Mouse (Mus musculus) embryonic stem cell, embryonic (primary cell): ENCODE measurements at regions not wholly inside any gene's neighbourhood (a gene's known extent, or its start where the extent isn't known, plus 50 kb on each side); places are given as distances from the start of the nearest gene placed in this dataset.

Experiments
- CTCF ChIA-PET, 4 experiments: fragments of 300-600 bp in 2 of 4; fragments of 350-600 bp in 2 of 4; sonication (Branson Sonifier 250); formaldehyde crosslinking; loops; one replicate each; lab custom pipeline; 2022; ENCODE audit warnings: inconsistent platforms in 2 of 4; lab: Charles Lee
- POLR2A ChIA-PET, 4 experiments: fragments of 300-600 bp in 2 of 4; fragments of 350-600 bp in 2 of 4; sonication (Branson Sonifier 250); formaldehyde crosslinking; loops; one replicate each; lab custom pipeline; 2022; ENCODE audit warnings: antibody characterized with exemption in 4 of 4, inconsistent platforms in 1 of 4; lab: Charles Lee

GRCm38 (mm10) chr11:110702119-110702518 lies 265.7 kb upstream of the Kcnj16 start:
- ChIA-PET POLR2A (no interaction called here), CTCF (no interaction called here)

GRCm38 (mm10) chr11:110703511-110703910 lies 264.3 kb upstream of the Kcnj16 start:
- ChIA-PET CTCF (no interaction called here), POLR2A (no interaction called here)

DNA sequence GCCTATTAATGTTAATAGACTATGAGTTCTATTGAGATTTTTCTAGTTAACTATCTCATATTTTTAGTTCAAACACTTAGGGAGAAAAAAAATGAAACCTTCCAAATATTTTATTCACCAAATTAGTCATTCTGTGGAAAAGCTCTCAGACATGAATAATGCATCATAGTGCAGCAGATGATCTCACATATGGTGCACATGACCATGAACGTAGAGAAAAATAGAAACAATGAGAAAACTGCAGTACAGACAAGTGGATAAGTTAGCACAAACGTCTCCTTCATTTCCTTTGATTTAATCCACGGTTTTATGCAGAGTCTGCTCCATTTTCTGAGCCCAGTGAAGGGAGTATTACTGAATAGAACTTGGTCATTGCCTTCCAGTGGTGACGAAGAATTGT lies 260.5 kb upstream of the Kcnj16 start:
- CTCF ChIA-PET = no interaction called here
- POLR2A ChIA-PET = no interaction called here

GRCm38 (mm10) chr11:110715300-110715699 lies 252.5 kb upstream of the Kcnj16 start:
- POLR2A ChIA-PET = no interaction called here

GRCm38 (mm10) chr11:110716369-110716768 lies 251.5 kb upstream of the Kcnj16 start:
- CTCF ChIA-PET = no interaction called here
- POLR2A ChIA-PET = no interaction called here

More at GRCm38 (mm10) chr11:110715300-110715699, 252.5 kb upstream of the Kcnj16 start:
- CTCF ChIA-PET = no interaction called here

- CTCF ChIA-PET = interaction anchor here in 1 of 4 experiments (0.7 kb wide), 1 partner anchor 1600 kb away, joined by 3 read pairs; no protein-coding TSS in a partner anchor
- POLR2A ChIA-PET = no interaction called here
Observed at GRCm38 (mm10) chr11:110722701-110723100, 245.1 kb upstream of the Kcnj16 start.

GRCm38 (mm10) chr11:110723971-110724370 lies 243.9 kb upstream of the Kcnj16 start:
- ChIA-PET POLR2A (no interaction called here), CTCF (no interaction called here)

DNA sequence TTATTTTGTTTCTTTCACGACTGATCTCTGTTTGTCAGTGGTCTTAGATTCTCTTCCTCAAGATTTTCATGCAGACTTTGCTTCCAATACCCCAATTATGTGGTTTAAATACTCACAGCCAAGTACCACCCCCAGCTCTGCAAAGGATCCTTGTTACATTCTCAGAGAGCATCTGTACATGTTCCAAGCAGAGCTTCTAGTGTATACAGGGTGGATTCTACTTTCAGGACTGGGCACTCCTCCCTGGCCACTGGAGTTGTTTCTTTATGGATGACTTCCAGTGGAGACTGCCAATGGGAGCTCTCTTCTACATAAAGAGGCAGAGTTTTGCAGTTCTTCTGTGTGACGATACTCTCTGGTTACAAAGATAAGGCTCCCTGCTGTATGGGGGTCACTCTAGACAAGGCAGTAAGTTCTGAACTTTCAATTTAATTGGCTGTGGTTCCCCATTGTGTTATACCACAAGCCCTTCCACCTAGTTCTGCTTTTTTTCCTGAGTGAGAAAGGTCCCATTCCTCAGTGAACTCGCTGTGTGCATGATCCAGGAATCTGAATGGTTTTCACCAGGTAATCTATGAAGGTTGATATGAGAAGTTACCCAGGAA lies 240.4 kb upstream of the Kcnj16 start:
- ChIA-PET CTCF (no interaction called here), POLR2A (no interaction called here)

- POLR2A ChIA-PET = no interaction called here
- CTCF ChIA-PET = no interaction called here
Observed at GRCm38 (mm10) chr11:110731510-110731909, 236.3 kb upstream of the Kcnj16 start.

DNA sequence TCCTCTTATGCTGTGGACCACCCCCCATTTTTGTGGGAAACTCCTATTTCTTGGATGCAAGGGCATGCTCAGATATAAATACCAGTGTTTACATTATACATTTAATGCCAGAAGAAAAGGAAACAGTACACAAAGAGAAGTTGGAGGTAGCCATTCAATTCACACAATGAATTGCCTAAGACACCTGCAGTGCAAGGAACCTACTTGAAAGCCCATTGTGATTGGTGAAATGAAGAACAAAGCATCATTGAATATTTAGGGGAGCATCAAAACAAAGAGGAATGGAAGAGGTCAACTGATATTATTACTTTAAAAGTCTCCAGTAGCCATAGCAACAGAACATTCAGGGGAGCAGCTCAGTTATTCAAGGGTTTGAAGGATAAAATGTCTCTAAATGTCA lies 193.7 kb upstream of the Kcnj16 start:
- POLR2A ChIA-PET = no interaction called here
- CTCF ChIA-PET = no interaction called here

DNA sequence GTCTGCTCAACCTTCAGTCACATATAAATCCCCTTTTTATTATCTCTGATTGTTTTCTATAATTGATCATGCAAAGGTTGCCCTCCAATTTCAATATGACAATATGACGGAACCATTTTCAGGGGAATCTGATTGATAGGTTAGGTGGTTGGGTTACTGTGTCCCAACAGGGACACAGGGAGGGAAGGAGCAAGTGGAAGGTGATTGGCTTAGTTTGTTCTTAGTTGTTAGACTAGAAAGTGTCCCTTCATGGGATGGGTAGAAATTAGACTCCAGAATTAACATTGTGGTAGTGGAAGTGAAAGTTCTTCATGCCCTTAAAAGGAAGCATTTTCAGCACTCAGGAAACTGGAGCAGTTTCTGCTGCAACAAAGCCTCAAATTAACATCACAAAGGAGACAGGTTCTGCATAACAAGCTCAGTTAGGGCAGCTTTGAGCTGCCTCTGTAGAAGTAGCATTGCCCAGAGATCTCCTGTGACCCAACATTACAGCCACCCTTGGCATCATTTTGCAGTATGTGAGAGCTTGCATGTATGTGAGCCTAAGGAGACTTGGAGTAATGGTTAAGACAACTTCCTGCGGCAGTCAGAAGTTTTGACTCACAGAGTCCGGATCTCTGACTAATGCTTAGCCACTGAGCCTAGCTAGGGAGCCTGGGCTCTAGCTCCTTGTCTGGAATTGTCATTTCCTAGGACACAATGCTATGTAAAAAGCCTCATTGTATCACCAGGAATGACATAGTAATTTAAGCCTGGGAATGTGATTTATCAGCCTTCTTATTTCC lies 186.1 kb upstream of the Kcnj16 start:
- ChIA-PET CTCF (no interaction called here), POLR2A (interaction anchor here in 1 of 4 experiments (1.2 kb wide), 1 partner anchor 13 kb away, joined by 3 read pairs; no protein-coding TSS in a partner anchor)

GRCm38 (mm10) chr11:110789537-110789936 lies 178.3 kb upstream of the Kcnj16 start:
- ChIA-PET POLR2A (interaction anchor here in 1 of 4 experiments (0.9 kb wide), 1 partner anchor 11 kb away, joined by 3 read pairs; no protein-coding TSS in a partner anchor), CTCF (no interaction called here)

DNA sequence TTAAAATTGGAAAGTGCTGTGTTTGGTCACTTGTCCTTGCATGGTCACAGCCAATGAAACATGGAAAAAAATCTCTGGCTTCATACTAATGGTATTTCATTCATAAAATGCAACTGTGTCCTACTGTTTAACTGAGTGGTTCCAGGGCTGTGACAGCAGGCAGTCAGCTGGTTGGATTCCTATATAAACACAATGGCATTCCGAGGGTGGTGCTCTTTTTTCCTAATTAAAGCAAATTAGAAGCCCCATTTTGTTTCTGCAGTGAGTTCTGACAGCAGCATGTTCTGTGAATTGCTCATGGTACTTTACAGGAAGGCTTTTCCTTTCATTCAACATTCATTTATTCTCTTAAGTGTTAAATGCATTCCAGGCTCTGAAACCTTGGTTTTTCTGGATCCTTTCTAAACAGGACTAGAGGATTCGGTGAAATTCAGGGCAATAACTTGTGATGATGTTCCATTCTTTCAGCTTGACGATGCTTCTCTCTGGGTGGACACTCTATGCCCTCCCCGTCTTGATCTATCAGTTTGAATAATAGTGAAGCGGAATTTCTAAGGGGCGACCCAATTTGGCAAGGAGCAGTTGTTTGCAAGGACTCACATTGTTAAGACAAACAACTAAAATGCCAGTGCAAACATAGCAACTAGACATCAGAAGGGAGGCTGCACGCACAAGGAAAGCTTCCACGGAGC lies 167.8 kb upstream of the Kcnj16 start:
- CTCF ChIA-PET = interaction anchor here in 1 of 4 experiments (0.7 kb wide), 1 partner anchor 317 kb away, joined by 14 read pairs; no protein-coding TSS in a partner anchor
- POLR2A ChIA-PET = interaction anchor here in 1 of 4 experiments (0.7 kb wide), 1 partner anchor 10 kb away, joined by 3 read pairs; no protein-coding TSS in a partner anchor

DNA sequence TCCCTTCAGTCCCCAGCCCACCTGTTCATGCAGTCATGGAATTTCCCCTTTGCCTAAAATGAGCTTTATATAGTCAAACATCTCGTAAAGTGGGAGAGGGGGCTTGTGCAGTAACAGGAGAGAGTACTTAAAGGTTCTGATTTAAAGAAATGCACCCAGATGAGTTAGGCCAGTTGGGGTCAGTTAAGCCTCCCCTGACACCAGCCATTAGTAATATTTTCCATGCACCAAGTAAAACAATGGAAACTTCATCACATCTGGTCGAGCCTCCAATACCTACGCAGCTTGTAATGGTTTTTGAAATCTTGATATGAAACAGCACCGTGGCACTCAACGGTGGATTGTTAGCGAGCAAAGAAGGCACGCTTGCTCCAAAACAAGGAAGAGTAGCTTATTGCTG lies 165.8 kb upstream of the Kcnj16 start:
- ChIA-PET CTCF (no interaction called here), POLR2A (no interaction called here)

GRCm38 (mm10) chr11:110804079-110804478 lies 163.8 kb upstream of the Kcnj16 start:
- POLR2A ChIA-PET = no interaction called here
- CTCF ChIA-PET = no interaction called here

GRCm38 (mm10) chr11:110813137-110813536 lies 154.7 kb upstream of the Kcnj16 start:
- CTCF ChIA-PET = interaction anchor here in 1 of 4 experiments (0.7 kb wide), 1 partner anchor 904 kb away, joined by 3 read pairs; no protein-coding TSS in a partner anchor
- POLR2A ChIA-PET = no interaction called here

GRCm38 (mm10) chr11:110814732-110815131 lies 153.1 kb upstream of the Kcnj16 start:
- POLR2A ChIA-PET = no interaction called here
- CTCF ChIA-PET = no interaction called here

DNA sequence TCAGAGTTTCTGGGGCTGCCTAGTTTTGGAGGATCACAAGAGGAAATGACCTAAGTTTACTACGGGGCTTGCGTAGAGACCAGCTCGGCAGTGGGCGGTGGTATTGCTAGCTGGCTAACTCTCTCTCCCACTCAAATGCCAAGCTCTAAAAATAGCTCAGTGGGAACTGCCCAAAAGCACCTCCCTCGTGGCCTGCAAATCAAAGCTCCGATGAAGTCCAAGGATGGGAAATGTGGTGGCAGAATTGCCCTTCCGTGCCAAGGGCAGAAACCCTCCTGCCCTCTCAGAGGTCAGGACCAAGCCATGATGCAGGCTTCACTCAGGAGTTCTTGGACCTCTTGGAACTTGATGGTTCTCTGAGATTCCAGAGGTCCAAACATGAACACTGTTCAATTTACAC lies 152.6 kb upstream of the Kcnj16 start:
- ChIA-PET CTCF (no interaction called here), POLR2A (no interaction called here)

DNA sequence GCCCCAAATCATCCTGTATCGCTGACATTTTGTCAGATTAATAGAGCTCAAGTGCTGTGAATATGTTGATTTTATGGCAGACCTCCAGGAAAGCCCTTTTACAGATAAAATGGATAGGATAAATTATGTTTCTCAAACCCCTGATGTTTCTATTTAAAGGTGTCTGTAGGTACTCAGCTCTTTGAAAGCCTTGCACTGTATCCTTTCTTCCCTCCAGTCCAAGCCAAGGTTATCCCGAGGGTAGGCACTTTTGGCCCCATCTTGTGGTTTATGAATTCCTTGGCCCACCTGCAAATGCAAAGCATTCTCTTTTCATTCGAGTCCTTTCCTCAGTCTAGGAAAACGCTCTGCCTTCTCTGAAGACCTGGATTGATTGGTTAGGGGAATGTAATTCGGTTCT lies 139.2 kb upstream of the Kcnj16 start:
- ChIA-PET CTCF (no interaction called here), POLR2A (no interaction called here)

DNA sequence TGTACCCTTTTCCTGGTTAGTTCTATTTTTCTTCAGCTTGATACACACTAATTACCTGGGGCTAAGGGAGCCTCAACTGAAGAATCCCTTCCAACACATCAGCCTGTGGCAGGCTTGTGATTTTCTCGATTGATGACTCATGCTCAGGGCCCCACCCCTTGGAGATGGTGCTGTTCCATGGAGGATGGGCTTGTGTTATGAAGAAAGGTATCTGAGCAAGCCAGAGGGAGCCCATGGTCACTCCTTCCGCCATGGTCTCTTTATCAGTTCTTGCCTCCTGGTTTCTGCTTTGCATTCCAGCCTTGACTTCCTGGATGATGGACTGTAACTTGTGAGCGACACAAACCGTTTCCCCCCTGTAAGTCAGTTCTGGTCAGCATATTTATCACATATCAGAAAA lies 131.1 kb upstream of the Kcnj16 start:
- ChIA-PET CTCF (no interaction called here), POLR2A (no interaction called here)
